Mouse (Mus musculus) embryo, embryonic 11 days (tissue): ENCODE measurements around the gene Olfr147.
A peak's percentile ranks its signal among the peaks of the same experiment; 100 is the strongest.
"Not testable (repeated sequence)": the region's sequence is repeated elsewhere in the genome, so short reads cannot be mapped to it uniquely, and the experiment has no call there.

Source experiments
- DNase-seq: peaks from one replicate; pipeline ENCODE4 v3.0.0-alpha.2; 2015

Olfr147 gene

GRCm38 (mm10) chr9:38401398-38401797, at the start of gene Olfr147:
TSS of gene Olfr147 (plus strand) at chr9:38401698.
- no peak for DNase-seq

GRCm38 (mm10) chr9:38366596-38366995, 34.9 kb upstream of the Olfr147 start, which contains the start of gene Olfr250:
TSS of gene Olfr250 (plus strand) at chr9:38366896.
- DNase-seq: no peak

- no peak for DNase-seq
Measured at GRCm38 (mm10) chr9:38376786-38377185, 24.7 kb upstream of the Olfr147 start, which contains the start of gene Olfr251. TSS of gene Olfr251 (plus strand) at chr9:38377086.

- not testable (repeated sequence) for DNase-seq
Measured at GRCm38 (mm10) chr9:38407502-38407901, 6.0 kb downstream of the Olfr147 start.

GRCm38 (mm10) chr9:38413502-38413901, 12.0 kb downstream of the Olfr147 start:
- DNase-seq: peak; percentile 27

GRCm38 (mm10) chr9:38423801-38424200, 22.3 kb downstream of the Olfr147 start:
- DNase-seq: no peak

GRCm38 (mm10) chr9:38427026-38427425, 25.5 kb downstream of the Olfr147 start:
- no peak for DNase-seq

- DNase-seq: no peak
Measured at GRCm38 (mm10) chr9:38429155-38429554, 27.7 kb downstream of the Olfr147 start, which contains the start of gene Olfr901. TSS of gene Olfr901 (plus strand) at chr9:38429455.

GRCm38 (mm10) chr9:38447352-38447751, 45.9 kb downstream of the Olfr147 start, which contains the start of gene Olfr902:
TSS of gene Olfr902 (plus strand) at chr9:38447652.
- DNase-seq: no peak
